18 mouse cellular contexts compared by ENCODE assay signal in the genomic region with DNA sequence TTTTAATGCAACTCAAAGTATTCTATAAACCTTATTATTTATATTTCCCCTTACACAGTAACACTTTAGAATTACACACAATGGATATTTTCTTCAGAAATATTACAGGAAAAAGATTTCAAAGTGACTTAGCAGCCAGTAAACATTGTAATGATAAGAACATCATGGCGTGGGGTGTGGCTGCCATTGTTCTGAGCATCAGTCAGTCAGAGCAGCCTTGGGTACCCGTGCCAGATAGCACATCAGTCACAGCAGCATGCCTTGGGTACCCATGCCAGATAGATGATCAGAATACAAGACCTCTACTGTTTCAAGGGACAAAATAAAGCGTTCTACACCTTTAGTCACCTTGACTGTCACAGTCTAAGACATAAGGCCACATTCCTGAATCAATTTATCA.
DNase-seq lines count a peak whose midpoint lies in the region; ATAC-seq and TF ChIP-seq lines count a peak whose summit lies in the region.
"Had no signal": no experiment of that assay in that cellular context is flagged by ENCODE, and none has a peak within 500 bp of the region (broad histone marks: within the 10 kb centered on the region; RNA-seq: fewer than 3 reads in every experiment).

No protein-coding gene starts in this region.

- peak; percentile 93 for DNase-seq in heart, adult 11 months
- DNase-seq in liver, embryonic 11.5 days (ENCODE audit: low spot score), result peak; percentile 3
- DNase-seq in liver, postnatal 0 days, result no peak
- DNase-seq in lung, postnatal 25 days (ENCODE audit: low spot score), result peak; percentile 33
- no peak for DNase-seq in right cerebral cortex, postnatal 10 days (ENCODE audit: low spot score in 2 of 2)
- no peak for DNase-seq in right cerebral cortex, postnatal 14 days
- DNase-seq: adrenal gland, postnatal 10 days; cerebellum, adult 11-12 months; cerebellum, adult 9-10 months; cerebellum, postnatal 25 days; gastrocnemius, postnatal 25 days; heart, postnatal 4 days had no signal

- TF ChIP-seq CTCF in liver, postnatal 0 days (IDR thresholded peaks at IDR 0.05; ENCODE audit: low read depth), result no peak

- H3K36me3 ChIP-seq in heart, embryonic 12.5 days, result no peaks in the 10 kb centered on the region
- H3K36me3 ChIP-seq in liver, embryonic 11.5 days (ENCODE audit: control insufficient read depth, insufficient read depth, low read length), result no peaks in the 10 kb centered on the region
- no peaks in the 10 kb centered on the region for H3K36me3 ChIP-seq in liver, postnatal 0 days (replicated peaks; ENCODE audit: insufficient read depth, low read length)
- H3K36me3 ChIP-seq: forebrain, embryonic 15.5 days; heart, embryonic 13.5 days; hindbrain, embryonic 12.5 days had no signal

- no peaks in the 10 kb centered on the region for H3K9me3 ChIP-seq in heart, embryonic 12.5 days (replicated peaks)
- no peaks in the 10 kb centered on the region for H3K9me3 ChIP-seq in liver, embryonic 11.5 days (ENCODE audit: control insufficient read depth, low read length)
- H3K9me3 ChIP-seq in liver, postnatal 0 days (ENCODE audit: low read length), result no peaks in the 10 kb centered on the region
- H3K9me3 ChIP-seq: embryonic facial prominence, embryonic 12.5 days; forebrain, embryonic 15.5 days; heart, embryonic 13.5 days; hindbrain, embryonic 12.5 days had no signal

- WGBS in heart, embryonic 12.5 days, result 50% methylated on average over 3 of the region's 3 CpGs
- WGBS in liver, embryonic 11.5 days, result 63% methylated on average over 3 of the region's 3 CpGs
- 59% methylated on average over 3 of the region's 3 CpGs for WGBS in liver, postnatal 0 days (ENCODE audit: insufficient replicate concordance)

- no peak overlapping the region for H3K9ac ChIP-seq in heart, embryonic 12.5 days
- H3K9ac ChIP-seq in liver, embryonic 11.5 days (ENCODE audit: low read depth, low read length), result no peak overlapping the region
- H3K9ac ChIP-seq in liver, postnatal 0 days (replicated peaks), result no peak overlapping the region
- H3K9ac ChIP-seq: embryonic facial prominence, embryonic 12.5 days; forebrain, embryonic 15.5 days; heart, embryonic 13.5 days; hindbrain, embryonic 12.5 days had no signal

- no peak overlapping the region for H3K27ac ChIP-seq in heart, embryonic 12.5 days (ENCODE audit: poor library complexity, severe bottlenecking)
- no peak overlapping the region for H3K27ac ChIP-seq in liver, embryonic 11.5 days (ENCODE audit: low read depth, low read length)
- no peak overlapping the region for H3K27ac ChIP-seq in liver, postnatal 0 days (ENCODE audit: low read depth)
- H3K27ac ChIP-seq: embryonic facial prominence, embryonic 12.5 days; forebrain, embryonic 15.5 days; hindbrain, embryonic 12.5 days; hindbrain, postnatal 0 days had no signal

- no peak overlapping the region for H3K4me3 ChIP-seq in heart, embryonic 12.5 days
- no peak overlapping the region for H3K4me3 ChIP-seq in liver, embryonic 11.5 days (ENCODE audit: low read depth, low read length)
- no peak overlapping the region for H3K4me3 ChIP-seq in liver, postnatal 0 days (ENCODE audit: low read depth, low read length)
- H3K4me3 ChIP-seq: embryonic facial prominence, embryonic 12.5 days; forebrain, embryonic 15.5 days; heart, embryonic 13.5 days; hindbrain, embryonic 12.5 days had no signal

- no peak overlapping the region for H3K4me2 ChIP-seq in heart, embryonic 12.5 days
- no peak overlapping the region for H3K4me2 ChIP-seq in liver, embryonic 11.5 days
- H3K4me2 ChIP-seq in liver, postnatal 0 days (ENCODE audit: low read depth, low read length), result no peak overlapping the region
- H3K4me2 ChIP-seq: embryonic facial prominence, embryonic 12.5 days; forebrain, embryonic 15.5 days; heart, embryonic 13.5 days; hindbrain, embryonic 12.5 days had no signal

- ATAC-seq in heart, embryonic 12.5 days (ENCODE audit: insufficient number of reproducible peaks, low FRiP score), result no peak
- no peak for ATAC-seq in liver, embryonic 11.5 days (replicated peaks; ENCODE audit: low FRiP score)
- ATAC-seq in liver, postnatal 0 days, result no peak
- ATAC-seq: forebrain, embryonic 15.5 days; hindbrain, postnatal 0 days had no signal

- no peaks in the 10 kb centered on the region for H3K27me3 ChIP-seq in heart, embryonic 12.5 days (replicated peaks)
- H3K27me3 ChIP-seq in liver, embryonic 11.5 days (replicated peaks; ENCODE audit: control insufficient read depth, insufficient read depth, low read length), result no peaks in the 10 kb centered on the region
- H3K27me3 ChIP-seq in liver, postnatal 0 days (ENCODE audit: insufficient read depth, low read length), result no peaks in the 10 kb centered on the region
- H3K27me3 ChIP-seq: embryonic facial prominence, embryonic 12.5 days; forebrain, embryonic 15.5 days; heart, embryonic 13.5 days; hindbrain, embryonic 12.5 days had no signal

- no peak for TF ChIP-seq EP300 in liver, postnatal 0 days (IDR thresholded peaks at IDR 0.05; ENCODE audit: low read depth)

- peaks cover 33% of the 10 kb centered on the region for H3K4me1 ChIP-seq in heart, embryonic 12.5 days (replicated peaks)
- peaks cover 18% of the 10 kb centered on the region for H3K4me1 ChIP-seq in liver, embryonic 11.5 days (replicated peaks; ENCODE audit: control insufficient read depth, insufficient read depth, low read length)
- peaks cover 3% of the 10 kb centered on the region; the same call in 1 of the 2 replicates for H3K4me1 ChIP-seq in liver, postnatal 0 days (ENCODE audit: insufficient read depth)

Comparison
In these comparisons a context has a peak if more than half of its experiments do, and no peak if none do; other contexts are left out.
1. DNase-seq: peak in heart, adult 11 months (single experiment), liver, embryonic 11.5 days (single experiment) and lung, postnatal 25 days (single experiment); none in liver, postnatal 0 days (single experiment), right cerebral cortex, postnatal 10 days (0 of 2) and right cerebral cortex, postnatal 14 days (single experiment).